Mouse (Mus musculus) E14TG2a.4 (cell line): Measurements from ENCODE around the gene Zfp385b.

Experiments used
- H3K27me3 ChIP-seq: 2 replicates; pipeline ENCODE4 v1.6.1; 2014; ENCODE audit warnings: low read length, control low read depth; ENCODE audit not compliant: insufficient read depth
- H3K36me3 ChIP-seq: 2 replicates; pipeline ENCODE4 v1.6.1; 2014; ENCODE audit warnings: low read length, control low read depth; ENCODE audit not compliant: insufficient read depth
- H3K4me1 ChIP-seq: replicated peaks from 2 replicates; pipeline ENCODE4 v1.6.1; 2014; ENCODE audit warnings: low read depth, low read length, control low read depth
- H3K4me3 ChIP-seq: replicated peaks from 2 replicates; pipeline ENCODE4 v1.5.1; 2014; ENCODE audit warnings: mild to moderate bottlenecking, low read length
- H3K9me3 ChIP-seq: 2 replicates; pipeline ENCODE4 v1.6.1; 2014; ENCODE audit warnings: low read length, control low read depth
- CTCF ChIP-seq: conservative IDR thresholded peaks from 2 replicates; pipeline ENCODE4 v1.5.1; 2014; ENCODE audit warnings: low read length
- NANOG ChIP-seq: IDR thresholded peaks from 2 replicates; pipeline ENCODE4 v1.6.1; 2014; ENCODE audit warnings: borderline replicate concordance, low read length, mixed read lengths
- POU5F1 ChIP-seq: IDR thresholded peaks from 2 replicates; pipeline ENCODE4 v1.6.1; 2014; ENCODE audit warnings: low read length, borderline replicate concordance

Gene Zfp385b

GRCm38 (mm10) chr2:77508731-77509130, 310.7 kb downstream of the Zfp385b start:
- no peak overlapping the region for H3K4me3 ChIP-seq
- H3K27me3 ChIP-seq = 0 out of 2 replicates have a peak, but pooled peaks cover 1% of the 10 kb centered on the region
- TF ChIP-seq POU5F1 (no peak), CTCF (no peak), NANOG (no peak)
- H3K36me3 ChIP-seq = no peaks in the 10 kb centered on the region
- peaks cover 25% of the 10 kb centered on the region for H3K4me1 ChIP-seq
- no peaks in the 10 kb centered on the region for H3K9me3 ChIP-seq

- Histone ChIP-seq H3K27me3 (0 out of 2 replicates have a peak, but pooled peaks cover 4% of the 10 kb centered on the region), H3K4me3 (no peak overlapping the region), H3K9me3 (no peaks in the 10 kb centered on the region), H3K4me1 (peaks cover 25% of the 10 kb centered on the region), H3K36me3 (no peaks in the 10 kb centered on the region)
- peak; percentile 22; the same call in 1 of the 2 replicates for TF ChIP-seq NANOG
- no peak for TF ChIP-seq POU5F1
- TF ChIP-seq CTCF = no peak
Observed at GRCm38 (mm10) chr2:77506308-77506707, 313.1 kb downstream of the Zfp385b start.

GRCm38 (mm10) chr2:77505614-77506013, 313.8 kb downstream of the Zfp385b start:
- Histone ChIP-seq H3K9me3 (no peaks in the 10 kb centered on the region), H3K27me3 (0 out of 2 replicates have a peak, but pooled peaks cover 4% of the 10 kb centered on the region), H3K36me3 (no peaks in the 10 kb centered on the region), H3K4me1 (peaks cover 25% of the 10 kb centered on the region), H3K4me3 (no peak overlapping the region)
- no peak for TF ChIP-seq NANOG
- no peak for TF ChIP-seq POU5F1

GRCm38 (mm10) chr2:77503674-77504351, 315.6 kb downstream of the Zfp385b start:
- no peak overlapping the region for H3K4me3 ChIP-seq
- 0 out of 2 replicates have a peak, but pooled peaks cover 4% of the 10 kb centered on the region for H3K27me3 ChIP-seq
- H3K9me3 ChIP-seq = no peaks in the 10 kb centered on the region
- H3K4me1 ChIP-seq = peaks cover 25% of the 10 kb centered on the region
- no peaks in the 10 kb centered on the region for H3K36me3 ChIP-seq
- TF ChIP-seq NANOG (no peak), POU5F1 (no peak), CTCF (no peak)

DNA sequence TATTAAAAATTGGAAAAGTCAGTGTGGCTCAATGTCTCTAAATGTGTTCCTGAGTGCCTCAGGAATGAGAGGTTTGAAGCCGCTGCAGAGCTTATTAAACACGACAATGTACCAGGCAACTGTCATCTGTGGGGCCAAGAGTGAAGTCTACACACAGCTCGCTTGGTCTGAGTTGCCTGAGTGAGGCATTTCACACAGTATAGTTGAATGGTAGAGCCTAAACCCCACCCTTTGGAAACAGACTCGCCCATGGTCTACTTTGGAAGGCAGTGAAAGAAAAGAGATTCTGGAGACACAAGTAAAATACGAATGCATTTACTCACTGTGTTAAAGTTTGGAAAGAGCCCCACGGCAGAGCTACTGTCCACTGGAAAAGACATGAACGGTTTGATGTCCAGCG, 316.2 kb downstream of the Zfp385b start:
- Histone ChIP-seq H3K9me3 (no peaks in the 10 kb centered on the region), H3K27me3 (0 out of 2 replicates have a peak, but pooled peaks cover 4% of the 10 kb centered on the region), H3K4me3 (no peak overlapping the region), H3K36me3 (no peaks in the 10 kb centered on the region), H3K4me1 (peaks cover 21% of the 10 kb centered on the region)
- no peak for TF ChIP-seq POU5F1
- TF ChIP-seq CTCF = no peak
- no peak for TF ChIP-seq NANOG

GRCm38 (mm10) chr2:77502458-77502857, 317.0 kb downstream of the Zfp385b start:
- Histone ChIP-seq H3K9me3 (no peaks in the 10 kb centered on the region), H3K4me1 (peaks cover 14% of the 10 kb centered on the region), H3K36me3 (no peaks in the 10 kb centered on the region), H3K27me3 (0 out of 2 replicates have a peak, but pooled peaks cover 4% of the 10 kb centered on the region), H3K4me3 (no peak overlapping the region)
- no peak for TF ChIP-seq NANOG
- no peak for TF ChIP-seq CTCF
- TF ChIP-seq POU5F1 = no peak

- Histone ChIP-seq H3K36me3 (no peaks in the 10 kb centered on the region), H3K4me3 (no peak overlapping the region), H3K9me3 (no peaks in the 10 kb centered on the region), H3K27me3 (0 out of 2 replicates have a peak, but pooled peaks cover 4% of the 10 kb centered on the region), H3K4me1 (no peaks in the 10 kb centered on the region)
- TF ChIP-seq NANOG (no peak), POU5F1 (no peak), CTCF (no peak)
Observed at GRCm38 (mm10) chr2:77500480-77500879, 319.0 kb downstream of the Zfp385b start.

DNA sequence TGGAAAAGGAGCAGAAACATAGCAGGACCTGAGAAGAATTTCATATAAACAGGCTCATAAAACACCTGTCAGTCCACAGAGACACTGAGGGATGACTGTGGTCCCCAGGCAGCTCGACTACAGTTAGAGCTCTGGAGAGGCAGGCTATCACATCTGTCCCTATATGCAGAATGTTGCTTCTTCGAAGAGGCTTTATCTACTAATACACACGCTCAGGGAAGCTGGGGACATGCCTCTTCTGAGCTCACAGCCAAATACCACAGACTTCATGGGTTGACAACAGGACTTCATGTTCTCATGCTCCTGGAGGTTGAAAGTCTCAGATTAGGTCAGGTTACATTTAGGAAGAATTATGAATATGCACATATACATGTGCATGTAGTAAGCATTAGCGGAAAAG, 321.1 kb downstream of the Zfp385b start:
- H3K4me1 ChIP-seq = no peaks in the 10 kb centered on the region
- TF ChIP-seq POU5F1 (no peak), CTCF (no peak), NANOG (no peak)
- no peaks in the 10 kb centered on the region for H3K36me3 ChIP-seq
- H3K4me3 ChIP-seq = no peak overlapping the region
- no peaks in the 10 kb centered on the region for H3K27me3 ChIP-seq
- no peaks in the 10 kb centered on the region for H3K9me3 ChIP-seq

- TF ChIP-seq NANOG (no peak), CTCF (no peak), POU5F1 (no peak)
- Histone ChIP-seq H3K4me1 (no peaks in the 10 kb centered on the region), H3K27me3 (no peaks in the 10 kb centered on the region), H3K4me3 (no peak overlapping the region), H3K9me3 (no peaks in the 10 kb centered on the region), H3K36me3 (no peaks in the 10 kb centered on the region)
Observed at GRCm38 (mm10) chr2:77497942-77498341, 321.5 kb downstream of the Zfp385b start.
